Mouse (Mus musculus): ENCODE results near the gene Spata3. TPM values are rescaled to one million over a fixed set of nuclear protein-coding genes. Genes with fewer than 3 reads are reported as not detected.

Gene Spata3
- not detected for polyA plus RNA-seq (2014; fragmentation: Illumina TruSeq; extraction: RNeasy Lipid Tissue Mini Kit (QIAGEN cat#74804); ENCODE audit: low replicate concordance)

DNA sequence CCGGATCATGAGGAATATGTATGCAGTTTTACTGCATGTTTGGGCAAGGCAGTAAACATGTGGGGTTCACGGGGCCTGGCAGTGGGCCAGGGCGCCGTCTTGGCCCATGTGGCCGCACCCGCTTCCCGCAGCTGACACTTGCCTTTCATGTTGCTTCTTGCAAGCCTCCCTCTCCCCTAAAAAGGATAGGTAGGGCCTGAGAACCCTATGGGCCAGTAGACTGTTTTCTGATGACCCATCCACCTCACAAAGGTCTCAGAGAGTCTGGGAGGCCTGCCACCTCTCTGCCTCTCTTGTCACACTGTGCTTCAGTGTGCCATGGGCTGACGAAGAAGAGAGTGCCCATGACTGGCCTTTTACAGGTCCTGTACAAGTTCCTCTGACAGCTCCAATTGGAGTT lies at the start of gene Spata3:
TSS of gene Spata3 (plus strand) at position 301 of the 400 bp plus-strand sequence.

DNA sequence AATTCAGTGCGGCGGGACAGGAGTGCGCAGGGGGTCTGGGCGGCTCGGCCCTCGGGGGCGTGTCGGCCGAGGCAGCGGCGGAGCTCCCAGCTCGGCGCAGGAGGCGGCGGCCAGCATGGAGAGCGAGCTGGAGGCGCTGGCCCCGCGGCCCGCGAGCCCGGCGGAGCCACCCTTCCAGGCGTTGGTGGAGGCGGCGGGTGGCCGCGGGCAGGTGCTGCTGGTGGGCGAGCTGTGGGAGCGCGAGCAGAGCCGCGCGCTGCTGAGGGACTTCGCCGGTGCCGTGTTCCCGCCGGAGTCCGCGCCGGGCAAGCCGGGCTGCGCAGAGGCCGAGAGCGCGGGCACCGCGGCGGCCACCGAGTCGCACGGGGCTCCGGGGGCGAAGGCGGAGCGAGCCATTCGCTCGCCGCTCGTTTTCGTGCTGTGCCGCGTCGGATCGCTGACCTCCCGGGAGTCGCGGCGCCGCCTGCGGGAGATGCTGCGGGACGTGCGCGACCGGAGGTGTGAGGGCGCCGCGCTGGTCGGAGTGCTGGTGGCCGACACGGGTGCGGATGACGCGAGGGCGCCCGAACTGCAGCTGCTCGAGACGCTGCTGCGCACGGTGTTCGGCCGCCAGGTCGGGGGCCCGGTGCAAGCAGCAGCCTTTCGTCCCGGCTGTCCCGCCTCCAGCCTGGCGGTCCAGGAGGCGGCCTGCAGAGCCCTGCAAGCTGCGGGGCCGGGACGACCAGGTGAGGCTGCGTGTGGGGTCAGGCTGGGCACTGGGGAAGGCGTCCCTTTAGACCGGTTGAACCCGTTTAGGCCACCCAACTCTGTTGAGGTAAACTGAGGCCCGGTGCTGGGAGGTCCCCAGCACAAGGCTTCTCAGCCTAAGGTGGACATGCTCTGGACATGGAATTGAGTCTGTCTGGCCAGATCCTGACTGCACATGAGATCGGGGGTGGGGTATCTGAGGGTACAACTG lies 29.5 kb downstream of the Spata3 start, which contains the start of gene 2810459M11Rik:
TSS of gene 2810459M11Rik (plus strand) at position 16 of the 958 bp plus-strand sequence.

DNA sequence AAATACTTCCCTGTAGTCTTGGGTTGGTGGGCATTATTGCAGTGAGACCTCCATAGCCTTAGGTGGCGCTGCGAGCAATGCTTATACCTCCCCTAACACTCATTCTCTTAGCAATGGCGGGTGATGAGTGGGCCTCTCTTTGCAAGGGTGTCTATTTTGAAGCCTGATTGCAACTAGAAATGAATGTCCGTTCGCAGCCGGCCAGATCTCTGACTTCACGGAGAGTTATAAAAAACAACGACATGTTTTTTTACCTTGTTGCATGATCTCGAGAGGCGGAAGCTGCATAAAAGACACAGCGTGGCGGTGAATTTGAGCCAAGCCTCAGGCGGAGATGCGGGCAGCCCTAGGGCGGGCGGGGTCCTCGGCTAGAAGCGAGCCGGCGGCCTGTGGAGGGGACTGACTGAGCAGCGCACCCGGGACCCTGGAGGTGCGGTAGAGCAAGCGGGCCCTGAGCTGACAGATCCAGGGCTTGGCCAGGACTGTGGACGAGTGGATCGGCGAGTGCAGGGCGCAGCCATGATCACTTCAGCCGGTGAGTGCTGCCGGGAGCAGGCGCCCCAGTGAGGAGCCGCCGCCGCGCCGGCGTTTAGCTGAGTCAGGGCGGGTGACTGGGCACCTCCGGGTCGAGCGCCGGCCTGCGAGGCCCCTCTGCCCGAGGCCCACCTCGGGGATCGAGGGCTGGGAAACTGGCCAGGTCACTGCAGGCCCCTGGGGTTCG lies 47.8 kb downstream of the Spata3 start, which contains the start of gene Psmd1:
TSS of gene Psmd1 (plus strand) at position 117 of the 721 bp plus-strand sequence.

Other genes with a start within 250 kb of the Spata3 start
- 2.9 TPM for gene A630001G21Rik, start 238.2 kb upstream of the Spata3 start, polyA plus RNA-seq (2014; fragmentation: Illumina TruSeq; extraction: RNeasy Lipid Tissue Mini Kit (QIAGEN cat#74804); ENCODE audit: low replicate concordance)
- 328 TPM for gene Cab39, start 223.4 kb upstream of the Spata3 start, polyA plus RNA-seq (2014; fragmentation: Illumina TruSeq; extraction: RNeasy Lipid Tissue Mini Kit (QIAGEN cat#74804); ENCODE audit: low replicate concordance)
- 0.59 TPM for gene Itm2c, start 122.5 kb upstream of the Spata3 start, polyA plus RNA-seq (2014; fragmentation: Illumina TruSeq; extraction: RNeasy Lipid Tissue Mini Kit (QIAGEN cat#74804); ENCODE audit: low replicate concordance)
- 0.59 TPM for gene 4933407L21Rik, start 88.3 kb upstream of the Spata3 start, polyA plus RNA-seq (2014; fragmentation: Illumina TruSeq; extraction: RNeasy Lipid Tissue Mini Kit (QIAGEN cat#74804); ENCODE audit: low replicate concordance)
- 7.4 TPM for gene Gpr55, start 55.8 kb upstream of the Spata3 start, polyA plus RNA-seq (2014; fragmentation: Illumina TruSeq; extraction: RNeasy Lipid Tissue Mini Kit (QIAGEN cat#74804); ENCODE audit: low replicate concordance)
- gene 2810459M11Rik, start 29.0 kb downstream of the Spata3 start, polyA plus RNA-seq (2014; fragmentation: Illumina TruSeq; extraction: RNeasy Lipid Tissue Mini Kit (QIAGEN cat#74804); ENCODE audit: low replicate concordance): 12.8 TPM
- 127 TPM for gene Psmd1, start 47.6 kb downstream of the Spata3 start, polyA plus RNA-seq (2014; fragmentation: Illumina TruSeq; extraction: RNeasy Lipid Tissue Mini Kit (QIAGEN cat#74804); ENCODE audit: low replicate concordance)
- 4.1 TPM for gene Htr2b, start 95.2 kb downstream of the Spata3 start, polyA plus RNA-seq (2014; fragmentation: Illumina TruSeq; extraction: RNeasy Lipid Tissue Mini Kit (QIAGEN cat#74804); ENCODE audit: low replicate concordance)
- 0.85 TPM for gene Gm21972, start 116.8 kb downstream of the Spata3 start, polyA plus RNA-seq (2014; fragmentation: Illumina TruSeq; extraction: RNeasy Lipid Tissue Mini Kit (QIAGEN cat#74804); ENCODE audit: low replicate concordance)
- gene Armc9, start 138.0 kb downstream of the Spata3 start, polyA plus RNA-seq (2014; fragmentation: Illumina TruSeq; extraction: RNeasy Lipid Tissue Mini Kit (QIAGEN cat#74804); ENCODE audit: low replicate concordance): 2.5 TPM